Mouse (Mus musculus) lung, embryonic 14.5 days (tissue): ENCODE measurements around the gene Acss3. TPM values are rescaled to one million over a fixed set of nuclear protein-coding genes. Genes with fewer than 3 reads are reported as not detected.

Experiments used
- ATAC-seq: fragments of 200-750 bp; cut with Nextera tagmentation; 2 replicates; pipeline ENCODE4 v1.8.0; 2017; ENCODE audit warnings: mild to moderate bottlenecking, moderate TSS enrichment, moderate library complexity; ENCODE audit not compliant: insufficient read depth
- DNase-seq: peaks from one replicate; pipeline ENCODE4 v3.0.0-alpha.2; 2015
- H3K27ac ChIP-seq: fragments of 300-500 bp; sonication (generic); 2 replicates; pipeline ENCODE4 v1.5.1; 2014; ENCODE audit warnings: low read depth, mild to moderate bottlenecking, moderate library complexity
- H3K27me3 ChIP-seq: fragments of 300-500 bp; sonication (generic); 2 replicates; pipeline ENCODE4 v1.6.1; 2014; ENCODE audit warnings: low read length, control low read depth; ENCODE audit not compliant: insufficient read depth
- H3K36me3 ChIP-seq: fragments of 300-500 bp; sonication (generic); 2 replicates; pipeline ENCODE4 v1.6.1; 2014; ENCODE audit warnings: control low read depth; ENCODE audit not compliant: insufficient read depth
- H3K4me1 ChIP-seq: fragments of 300-500 bp; sonication (generic); 2 replicates; pipeline ENCODE4 v1.6.1; 2014; ENCODE audit warnings: antibody characterized with exemption, control low read depth; ENCODE audit not compliant: insufficient read depth
- H3K4me2 ChIP-seq: fragments of 300-500 bp; sonication (generic); 2 replicates; pipeline ENCODE4 v1.6.1; 2014; ENCODE audit warnings: mild to moderate bottlenecking
- H3K4me3 ChIP-seq: fragments of 300-500 bp; sonication (generic); 2 replicates; pipeline ENCODE4 v1.5.1; 2014; ENCODE audit warnings: low read depth, low read length
- H3K9ac ChIP-seq: fragments of 300-500 bp; sonication (generic); 2 replicates; pipeline ENCODE4 v1.6.1; 2014
- H3K9me3 ChIP-seq: fragments of 300-500 bp; sonication (generic); 2 replicates; pipeline ENCODE4 v1.6.1; 2016; ENCODE audit warnings: low read depth, low read length, control low read depth
- CTCF ChIP-seq: IDR thresholded peaks from 2 replicates; pipeline ENCODE4 v1.5.1; 2016; ENCODE audit warnings: antibody characterized with exemption, low read depth
- WGBS: fragments of 180-500 bp; shearing (Covaris S2); extraction: QIAGEN DNeasy Blood & Tissue Kit; methylation state at CpG from one replicate; pipeline ENCODE4 v1.1.7; 2014; 5-methylcytosine and 5-hydroxymethylcytosine counted together
- polyA plus RNA-seq: library from polyadenylated mRNA; unstranded; fragments of >200 nt; fragmentation: Nextera tagmentation; extraction: Ambion mirVana; gene quantifications from 2 replicates; pipeline ENCODE4 v1.2.1, GENCODE M21; 2014

Gene Acss3
- polyA plus RNA-seq, 1 experiment from 2014 or later = 14.0 TPM

- TF ChIP-seq CTCF = no peak
- Histone ChIP-seq H3K9me3 (no peaks in the 10 kb centered on the region), H3K9ac (no peak overlapping the region), H3K36me3 (no peaks in the 10 kb centered on the region), H3K4me3 (no peak overlapping the region), H3K4me2 (no peak overlapping the region), H3K27me3 (no peaks in the 10 kb centered on the region), H3K27ac (no peak overlapping the region), H3K4me1 (no peaks in the 10 kb centered on the region)
- peak; percentile 66 for DNase-seq
- 52% methylated on average over 4 of the region's 4 CpGs for WGBS
- ATAC-seq = peak; percentile 64
Observed at GRCm38 (mm10) chr10:107053846-107054624, 69.4 kb downstream of the Acss3 start.

GRCm38 (mm10) chr10:107050489-107050888, 73.0 kb downstream of the Acss3 start:
- no peak overlapping the region for H3K4me2 ChIP-seq
- no peaks in the 10 kb centered on the region for H3K36me3 ChIP-seq
- 44% methylated on average over 2 of the region's 2 CpGs for WGBS
- no peaks in the 10 kb centered on the region for H3K4me1 ChIP-seq
- H3K4me3 ChIP-seq = no peak overlapping the region
- H3K9ac ChIP-seq = no peak overlapping the region
- DNase-seq (no peak), ATAC-seq (no peak)
- TF ChIP-seq CTCF = no peak
- no peaks in the 10 kb centered on the region for H3K9me3 ChIP-seq
- H3K27ac ChIP-seq = no peak overlapping the region
- no peaks in the 10 kb centered on the region for H3K27me3 ChIP-seq

- Histone ChIP-seq H3K36me3 (no peaks in the 10 kb centered on the region), H3K4me1 (no peaks in the 10 kb centered on the region), H3K4me3 (no peak overlapping the region), H3K9ac (no peak overlapping the region), H3K9me3 (no peaks in the 10 kb centered on the region), H3K4me2 (no peak overlapping the region), H3K27me3 (no peaks in the 10 kb centered on the region), H3K27ac (no peak overlapping the region)
- WGBS = 78% methylated on average over 1 of the region's 1 CpGs
- no peak for DNase-seq
- no peak for ATAC-seq
- TF ChIP-seq CTCF = no peak
Observed at GRCm38 (mm10) chr10:107042656-107043055, 80.8 kb downstream of the Acss3 start.

GRCm38 (mm10) chr10:107040837-107041236, 82.6 kb downstream of the Acss3 start:
- Histone ChIP-seq H3K9ac (no peak overlapping the region), H3K4me3 (no peak overlapping the region), H3K4me1 (no peaks in the 10 kb centered on the region), H3K27me3 (no peaks in the 10 kb centered on the region), H3K27ac (no peak overlapping the region), H3K36me3 (no peaks in the 10 kb centered on the region), H3K9me3 (no peaks in the 10 kb centered on the region), H3K4me2 (no peak overlapping the region)
- ATAC-seq = no peak; the same call in 1 of the 2 replicates
- no peak for TF ChIP-seq CTCF
- WGBS = 54% methylated on average over 2 of the region's 2 CpGs
- DNase-seq = peak; percentile 38

- Histone ChIP-seq H3K9ac (no peak overlapping the region), H3K4me2 (no peak overlapping the region), H3K27ac (no peak overlapping the region), H3K9me3 (no peaks in the 10 kb centered on the region), H3K27me3 (no peaks in the 10 kb centered on the region), H3K4me1 (no peaks in the 10 kb centered on the region), H3K4me3 (no peak overlapping the region), H3K36me3 (no peaks in the 10 kb centered on the region)
- DNase-seq = no peak
- WGBS = 67% methylated on average over 6 of the region's 6 CpGs
- no peak for TF ChIP-seq CTCF
- no peak for ATAC-seq
Observed at GRCm38 (mm10) chr10:107040378-107040777, 83.1 kb downstream of the Acss3 start.

- Histone ChIP-seq H3K4me1 (no peaks in the 10 kb centered on the region), H3K27ac (no peak overlapping the region), H3K36me3 (no peaks in the 10 kb centered on the region), H3K9me3 (no peaks in the 10 kb centered on the region), H3K4me2 (no peak overlapping the region), H3K4me3 (no peak overlapping the region), H3K9ac (no peak overlapping the region), H3K27me3 (no peaks in the 10 kb centered on the region)
- no peak for ATAC-seq
- 80% methylated on average over 4 of the region's 4 CpGs for WGBS
- no peak for DNase-seq
- no peak for TF ChIP-seq CTCF
Observed at GRCm38 (mm10) chr10:107039211-107039610, 84.3 kb downstream of the Acss3 start.

- Histone ChIP-seq H3K4me3 (no peak overlapping the region), H3K9ac (no peak overlapping the region), H3K27ac (no peak overlapping the region), H3K36me3 (no peaks in the 10 kb centered on the region), H3K27me3 (no peaks in the 10 kb centered on the region), H3K4me1 (no peaks in the 10 kb centered on the region), H3K9me3 (no peaks in the 10 kb centered on the region), H3K4me2 (no peak overlapping the region)
- no peak for DNase-seq
- TF ChIP-seq CTCF = no peak
- ATAC-seq = no peak
- 85% methylated on average over 4 of the region's 4 CpGs for WGBS
Observed at GRCm38 (mm10) chr10:107024254-107024653, 99.2 kb downstream of the Acss3 start.
